Mouse (Mus musculus) spleen, postnatal 10 days (tissue): Measurements from ENCODE around the gene Tshz2.
A peak's percentile ranks its signal among the peaks of the same experiment; 100 is the strongest.

Experiments
- DNase-seq, 2 experiments: peaks; one replicate each; pipeline ENCODE4 v3.0.0; 2021 to 2022; ENCODE audit warnings: low spot score in 2 of 2

Gene Tshz2

GRCm38 (mm10) chr2:169699141-169699540 is 66.3 kb downstream of the Tshz2 start:
- no peak for DNase-seq

GRCm38 (mm10) chr2:169699862-169700511 is 67.2 kb downstream of the Tshz2 start:
- DNase-seq: no peak

GRCm38 (mm10) chr2:169702725-169703486 is 70.1 kb downstream of the Tshz2 start:
- DNase-seq: no peak

- DNase-seq: no peak
These were observed 89.0 kb downstream of the Tshz2 start for GRCm38 (mm10) chr2:169721793-169722326.

- DNase-seq: no peak
These were observed 89.5 kb downstream of the Tshz2 start for GRCm38 (mm10) chr2:169722341-169722740.

GRCm38 (mm10) chr2:169723645-169724462 is 91.0 kb downstream of the Tshz2 start:
- DNase-seq: no peak

- DNase-seq: peak in 1 of 2 experiments; percentile 16
These were observed 96.0 kb downstream of the Tshz2 start for GRCm38 (mm10) chr2:169728651-169729280.

- DNase-seq: no peak
These were observed 97.8 kb downstream of the Tshz2 start for GRCm38 (mm10) chr2:169730551-169730996.

GRCm38 (mm10) chr2:169734053-169734452 is 101.2 kb downstream of the Tshz2 start:
- no peak for DNase-seq

- no peak for DNase-seq
These were observed 102.9 kb downstream of the Tshz2 start for GRCm38 (mm10) chr2:169735475-169736406.

GRCm38 (mm10) chr2:169740996-169741395 is 108.2 kb downstream of the Tshz2 start:
- no peak for DNase-seq

- DNase-seq: no peak
These were observed 110.0 kb downstream of the Tshz2 start for GRCm38 (mm10) chr2:169742791-169743190.

GRCm38 (mm10) chr2:169743294-169743693 is 110.5 kb downstream of the Tshz2 start:
- DNase-seq: no peak

- no peak for DNase-seq
These were observed 111.1 kb downstream of the Tshz2 start for GRCm38 (mm10) chr2:169743910-169744309.

- DNase-seq: no peak
These were observed 114.4 kb downstream of the Tshz2 start for GRCm38 (mm10) chr2:169747114-169747642.

- no peak for DNase-seq
These were observed 116.6 kb downstream of the Tshz2 start for GRCm38 (mm10) chr2:169749331-169749945.

GRCm38 (mm10) chr2:169750574-169751491 is 118.0 kb downstream of the Tshz2 start:
- no peak for DNase-seq

GRCm38 (mm10) chr2:169752126-169752525 is 119.3 kb downstream of the Tshz2 start:
- no peak for DNase-seq

GRCm38 (mm10) chr2:169753432-169753831 is 120.6 kb downstream of the Tshz2 start:
- DNase-seq: no peak
